Comparison of ENCODE assay signal across 9 mouse cellular contexts in the genomic region with DNA sequence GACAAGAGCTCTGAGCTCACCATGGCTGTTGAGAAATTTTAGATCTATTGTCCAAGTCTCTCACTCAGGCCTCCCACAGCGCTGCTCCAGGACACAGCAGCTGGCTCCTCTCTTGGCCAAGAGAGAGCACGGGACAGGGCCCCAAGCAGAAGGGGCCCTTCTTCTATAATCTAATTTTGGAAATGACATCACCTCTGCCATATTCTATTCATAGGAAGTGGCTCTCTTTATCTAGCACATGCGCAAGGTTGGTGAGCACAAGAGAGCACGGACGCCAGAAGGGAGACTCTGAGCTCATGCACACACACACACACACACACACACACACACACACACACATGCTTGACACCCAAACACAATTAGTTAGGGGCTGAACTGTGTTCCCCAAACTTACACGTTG. TPM values are rescaled to one million over a fixed set of nuclear protein-coding genes. Genes with fewer than 3 reads are reported as not detected.
DNase-seq lines count a peak whose midpoint lies in the region; ATAC-seq and TF ChIP-seq lines count a peak whose summit lies in the region.
"Had no signal": no experiment of that assay in that cellular context is flagged by ENCODE, and none has a peak within 500 bp of the region (broad histone marks: within the 10 kb centered on the region; RNA-seq: fewer than 3 reads in every experiment).

No protein-coding gene starts in this region.

- ATAC-seq in heart, postnatal 0 days (ENCODE audit: insufficient read depth, low read depth), result peak; percentile 96

- H3K27ac ChIP-seq in heart, postnatal 0 days (ENCODE audit: low read depth), result peak overlapping the region; percentile 93
- H3K27ac ChIP-seq: hindbrain, embryonic 15.5 days had no signal

- peaks cover 40% of the 10 kb centered on the region for H3K4me1 ChIP-seq in heart, postnatal 0 days (ENCODE audit: control insufficient read depth, insufficient read depth)

- H3K9me3 ChIP-seq in heart, postnatal 0 days (replicated peaks; ENCODE audit: control insufficient read depth, low read length), result no peaks in the 10 kb centered on the region
- H3K9me3 ChIP-seq: hindbrain, embryonic 15.5 days had no signal

- intact Hi-C loops in left cerebral cortex, postnatal 36 days (cut with DNase I), result no loop called here

- DNase-seq in layer of hippocampus, adult 11-12 months (ENCODE audit: low spot score), result peak; percentile 39
- DNase-seq in layer of hippocampus, adult 18-20 months (ENCODE audit: low spot score in 2 of 2), result no peak
- DNase-seq in cerebellum, adult 18-20 months, result peak; percentile 63 to 71
- peak; percentile 94 for DNase-seq in heart, postnatal 0 days (ENCODE audit: low spot score)
- peak; percentile 73 for DNase-seq in lung, postnatal 10 days
- no peak for DNase-seq in embryo, embryonic 9.5 days (ENCODE audit: extremely low spot score)
- no peak for DNase-seq in yolk sac, embryonic 10.5 days (ENCODE audit: low spot score)
- no peak for DNase-seq in left cerebral cortex, postnatal 36 days (ENCODE audit: low spot score in 2 of 2)

- H3K36me3 ChIP-seq in heart, postnatal 0 days (replicated peaks; ENCODE audit: control insufficient read depth, insufficient read depth, low read length), result peaks cover 7% of the 10 kb centered on the region; the same call in 1 of the 2 replicates
- H3K36me3 ChIP-seq: hindbrain, embryonic 15.5 days had no signal

- no peak for TF ChIP-seq CTCF in heart, postnatal 0 days (IDR thresholded peaks at IDR 0.05; ENCODE audit: low read depth)

- no peaks in the 10 kb centered on the region for H3K27me3 ChIP-seq in heart, postnatal 0 days (ENCODE audit: control insufficient read depth, insufficient read depth, low read length)
- H3K27me3 ChIP-seq: hindbrain, embryonic 15.5 days had no signal

- H3K4me3 ChIP-seq in heart, postnatal 0 days (ENCODE audit: low read depth, low read length), result no peak overlapping the region
- H3K4me3 ChIP-seq: hindbrain, embryonic 15.5 days had no signal

- H3K9ac ChIP-seq in heart, postnatal 0 days (replicated peaks; ENCODE audit: low read depth, low read length), result no peak overlapping the region
- H3K9ac ChIP-seq: hindbrain, embryonic 15.5 days had no signal

- WGBS in heart, postnatal 0 days, result 7% methylated on average over 6 of the region's 6 CpGs

- H3K4me2 ChIP-seq in heart, postnatal 0 days (ENCODE audit: low read depth, low read length), result 0 out of 2 replicates have a peak overlapping the region, but pooled peaks have one; percentile 20
- H3K4me2 ChIP-seq: hindbrain, embryonic 15.5 days had no signal

- TF ChIP-seq EP300 in heart, postnatal 0 days (IDR thresholded peaks at IDR 0.05; ENCODE audit: low read depth), result peak; percentile 90

RNA-seq across cellular contexts. Expression of a gene that starts 31.5 kb away (rescaled TPM):
- 1 to 10 TPM; 8.5 TPM for total RNA-seq in layer of hippocampus, adult 18-20 months (2021)
- 30.1 and 36.0 TPM in 2 replicates for total RNA-seq in heart, postnatal 0 days (2014; rRNA removed; ENCODE audit: low replicate concordance)
- 19.8 and 20.6 TPM in 2 replicates for polyA plus RNA-seq in heart, postnatal 0 days (2015; fragmentation: Nextera tagmentation; extraction: Ambion mirVana)
- total RNA-seq in left cerebral cortex, postnatal 36 days (2021), result 1 to 10 TPM; 7.2 to 9.9 TPM

Comparison
In these comparisons a context has a peak if more than half of its experiments do, and no peak if none do; other contexts are left out.
1. DNase-seq: peak in layer of hippocampus, adult 11-12 months (single experiment), cerebellum, adult 18-20 months (2 of 2), heart, postnatal 0 days (single experiment) and lung, postnatal 10 days (single experiment); none in layer of hippocampus, adult 18-20 months (0 of 2), embryo, embryonic 9.5 days (single experiment), yolk sac, embryonic 10.5 days (single experiment) and left cerebral cortex, postnatal 36 days (0 of 2).